Mouse (Mus musculus) MEL (cell line): ENCODE data around the gene 1700067P10Rik. TPM values are rescaled to one million over a fixed set of nuclear protein-coding genes. Genes with fewer than 3 reads are reported as not detected.

Experiments
- DNase-seq: peaks from one replicate; pipeline ENCODE4 v3.0.0; 2011; ENCODE audit warnings: low read depth, low spot score
- H3K27ac ChIP-seq: 2 replicates; pipeline ENCODE4 v1.5.1; 2012; ENCODE audit warnings: low read depth, mild to moderate bottlenecking, control low read depth, low read length, moderate library complexity; ENCODE audit not compliant: control insufficient read depth
- H3K27me3 ChIP-seq, 2 experiments: fragments of 150-350 bp in 1 of 2; sonication (generic) in 1 of 2; 2 replicates each; pipeline ENCODE4 v1.6.1; 2012; ENCODE audit warnings: low read length in 2 of 2, mild to moderate bottlenecking in 2 of 2, improper control_type of control experiment in 1 of 2, moderate library complexity in 1 of 2; ENCODE audit not compliant: insufficient read depth in 2 of 2, control insufficient read depth in 1 of 2
- H3K36me3 ChIP-seq, 2 experiments: 2 replicates each; pipeline ENCODE4 v1.6.1; 2012 to 2014; ENCODE audit warnings: low read length in 2 of 2, improper control_type of control experiment in 1 of 2, inconsistent platforms in 1 of 2, mild to moderate bottlenecking in 1 of 2; ENCODE audit not compliant: insufficient read depth in 2 of 2, control insufficient read depth in 1 of 2
- H3K4me1 ChIP-seq, 2 experiments: fragments of 150-350 bp in 1 of 2; sonication (generic) in 1 of 2; 2 replicates each; pipeline ENCODE4 v1.6.1; 2012; ENCODE audit warnings: low read length in 2 of 2, improper control_type of control experiment in 1 of 2, mild to moderate bottlenecking in 1 of 2; ENCODE audit not compliant: insufficient read depth in 2 of 2, control insufficient read depth in 1 of 2
- H3K4me3 ChIP-seq, 2 experiments: fragments of 150-350 bp in 1 of 2; sonication (generic) in 1 of 2; 2 replicates each; pipeline ENCODE4 v1.5.1; 2012; ENCODE audit warnings: low read depth in 2 of 2, low read length in 2 of 2, mild to moderate bottlenecking in 2 of 2, moderate library complexity in 2 of 2, control low read depth in 1 of 2, improper control_type of control experiment in 1 of 2; ENCODE audit not compliant: control insufficient read depth in 1 of 2, insufficient read depth in 1 of 2
- H3K79me2 ChIP-seq: 2 replicates; pipeline ENCODE4 v1.6.1; 2012; ENCODE audit warnings: mild to moderate bottlenecking, low read length, moderate library complexity; ENCODE audit not compliant: control insufficient read depth, poor library complexity, insufficient read depth
- H3K9ac ChIP-seq: 2 replicates; pipeline ENCODE4 v1.6.1; 2012; ENCODE audit warnings: low read depth, mild to moderate bottlenecking, control low read depth, low read length, moderate library complexity; ENCODE audit not compliant: control insufficient read depth, poor library complexity, severe bottlenecking
- H3K9me3 ChIP-seq: fragments of 150-350 bp; sonication (generic); replicated peaks from 2 replicates; pipeline ENCODE4 v1.6.1; 2012; ENCODE audit warnings: mild to moderate bottlenecking, low read length, improper control_type of control experiment, moderate library complexity; ENCODE audit not compliant: insufficient read depth
- BHLHE40 ChIP-seq: IDR thresholded peaks from 2 replicates; pipeline ENCODE4 v1.6.1; 2012; ENCODE audit warnings: low read depth, mild to moderate bottlenecking, inconsistent platforms, low read length, improper control_type of control experiment, borderline replicate concordance
- CHD1 ChIP-seq: IDR thresholded peaks from 2 replicates; pipeline ENCODE4 v1.6.1; 2012; ENCODE audit warnings: low read depth, mild to moderate bottlenecking, inconsistent platforms, low read length, improper control_type of control experiment
- EP300 ChIP-seq, 2 experiments: IDR thresholded peaks; 2 replicates each; pipeline ENCODE4 v1.6.1; 2011; ENCODE audit warnings: improper control_type of control experiment in 2 of 2, low read length in 2 of 2, low read depth in 1 of 2, mild to moderate bottlenecking in 1 of 2
- ETS1 ChIP-seq: IDR thresholded peaks from 2 replicates; pipeline ENCODE4 v1.6.1; 2012; ENCODE audit warnings: low read depth, mild to moderate bottlenecking, inconsistent platforms, low read length, improper control_type of control experiment, moderate library complexity
- GATA1 ChIP-seq: IDR thresholded peaks from 2 replicates; pipeline ENCODE4 v1.6.1; 2011; ENCODE audit warnings: low read depth, low read length, improper control_type of control experiment
- HCFC1 ChIP-seq: IDR thresholded peaks from 2 replicates; pipeline ENCODE4 v1.6.1; 2012; ENCODE audit warnings: low read depth, mild to moderate bottlenecking, inconsistent platforms, low read length, improper control_type of control experiment, moderate library complexity
- KAT2A ChIP-seq: conservative IDR thresholded peaks from 2 replicates; pipeline ENCODE4 v1.6.1; 2012; ENCODE audit warnings: low read depth, low read length, improper control_type of control experiment, inconsistent platforms
- MAZ ChIP-seq: IDR thresholded peaks from 2 replicates; pipeline ENCODE4 v1.6.1; 2012; ENCODE audit warnings: low read depth, mild to moderate bottlenecking, inconsistent platforms, low read length, improper control_type of control experiment
- MXI1 ChIP-seq: IDR thresholded peaks from 2 replicates; pipeline ENCODE4 v1.6.1; 2011; ENCODE audit warnings: mild to moderate bottlenecking, low read depth, low read length, improper control_type of control experiment
- MYB ChIP-seq: IDR thresholded peaks from 2 replicates; pipeline ENCODE4 v1.6.1; 2011; ENCODE audit warnings: mild to moderate bottlenecking, low read depth, low read length, improper control_type of control experiment
- NRF1 ChIP-seq: IDR thresholded peaks from 2 replicates; pipeline ENCODE4 v1.6.1; 2014; ENCODE audit warnings: low read depth, mild to moderate bottlenecking, inconsistent platforms, low read length, improper control_type of control experiment, moderate library complexity; ENCODE audit not compliant: poor library complexity, insufficient read depth, severe bottlenecking
- POLR2AphosphoS5 ChIP-seq: IDR thresholded peaks from 2 replicates; pipeline ENCODE4 v1.6.1; 2012; ENCODE audit warnings: low read depth, borderline replicate concordance, mild to moderate bottlenecking, inconsistent platforms, low read length, moderate library complexity, mixed read lengths
- RCOR1 ChIP-seq: IDR thresholded peaks from 2 replicates; pipeline ENCODE4 v1.6.1; 2012; ENCODE audit warnings: low read depth, mild to moderate bottlenecking, inconsistent platforms, low read length, improper control_type of control experiment
- SIN3A ChIP-seq: IDR thresholded peaks from 2 replicates; pipeline ENCODE4 v1.6.1; 2012; ENCODE audit warnings: low read length, improper control_type of control experiment, inconsistent platforms
- SMC3 ChIP-seq: IDR thresholded peaks from 2 replicates; pipeline ENCODE4 v1.6.1; 2011; ENCODE audit warnings: low read depth, low read length, improper control_type of control experiment
- TAL1 ChIP-seq: IDR thresholded peaks from 2 replicates; pipeline ENCODE4 v1.6.1; 2012; ENCODE audit warnings: mild to moderate bottlenecking, inconsistent platforms, low read length, moderate library complexity, mixed read lengths
- TBP ChIP-seq: IDR thresholded peaks from 2 replicates; pipeline ENCODE4 v1.8.0; 2011; ENCODE audit warnings: low read depth, low read length, improper control_type of control experiment
- TCF12 ChIP-seq: IDR thresholded peaks from 2 replicates; pipeline ENCODE4 v1.6.1; 2014; ENCODE audit warnings: low read depth, mild to moderate bottlenecking, inconsistent platforms, low read length, improper control_type of control experiment, moderate library complexity
- USF1 ChIP-seq: IDR thresholded peaks from 2 replicates; pipeline ENCODE4 v1.6.1; 2014; ENCODE audit warnings: low read depth, mild to moderate bottlenecking, inconsistent platforms, low read length, improper control_type of control experiment, moderate library complexity
- polyA plus RNA-seq, 2 experiments: library from polyadenylated mRNA; stranded (reverse) in 1 of 2; unstranded in 1 of 2; fragments of >175 nt in 1 of 2; fragments of >200 nt in 1 of 2; gene quantifications; 2 replicates each; pipeline versions ENCODE4 v1.2.1 to v1.2.4; 2012; ENCODE audit warnings: low replicate concordance in 2 of 2, low read depth in 1 of 2; ENCODE audit not compliant: insufficient read length in 2 of 2, insufficient read depth in 1 of 2, missing spikeins in 1 of 2
- total RNA-seq: library from RNA; depleted of rRNA; stranded (reverse); fragments of 300-350 nt; gene quantifications from 2 replicates; pipeline ENCODE4 v1.2.3, GENCODE M21; 2012; rRNA removed

Gene 1700067P10Rik
- total and polyA plus RNA-seq, 3 experiments = not detected

DNA sequence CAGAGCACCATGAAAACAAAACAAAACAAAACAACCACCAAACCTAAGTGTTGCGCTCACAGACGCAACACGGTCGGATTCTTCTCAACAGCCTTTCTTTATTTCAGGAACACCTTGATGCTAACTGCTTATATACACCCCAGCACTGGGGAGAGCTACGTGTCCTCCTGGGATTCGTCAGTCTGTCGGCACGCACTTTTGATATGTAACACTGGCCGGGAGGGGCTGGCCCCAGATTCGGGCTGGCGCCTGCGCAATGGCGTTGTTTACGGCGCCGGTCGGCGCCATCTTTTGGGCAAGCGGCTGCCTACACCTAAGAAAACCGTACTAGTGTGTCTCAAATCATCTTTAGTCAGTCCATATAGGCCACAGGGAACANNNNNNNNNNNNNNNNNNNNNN lies 31.3 kb downstream of the 1700067P10Rik start:
- Histone ChIP-seq H3K4me3 (no peak overlapping the region), H3K9me3 (no peaks in the 10 kb centered on the region), H3K9ac (no peak overlapping the region), H3K4me1 (peaks cover 0 to 10% of the 10 kb centered on the region in 2 experiments; a peak in 3 of 4 replicates), H3K79me2 (no peaks in the 10 kb centered on the region), H3K27ac (no peak overlapping the region), H3K27me3 (no peaks in the 10 kb centered on the region; a peak in 1 of 4 replicates), H3K36me3 (no peaks in the 10 kb centered on the region)
- DNase-seq = no peak
- no peak for TF ChIP-seq TCF12
- TF ChIP-seq MYB = no peak
- TF ChIP-seq GATA1 = no peak
- no peak for TF ChIP-seq MAZ
- TF ChIP-seq POLR2AphosphoS5 = no peak
- no peak for TF ChIP-seq KAT2A
- no peak for TF ChIP-seq NRF1
- TF ChIP-seq SIN3A = no peak
- no peak for TF ChIP-seq SMC3
- TF ChIP-seq HCFC1 = no peak
- TF ChIP-seq CHD1 = no peak
- no peak for TF ChIP-seq TBP

GRCm38 (mm10) chr17:48132810-48133209 lies 43.7 kb downstream of the 1700067P10Rik start:
- Histone ChIP-seq H3K4me1 (no peaks in the 10 kb centered on the region), H3K27me3 (no peaks in the 10 kb centered on the region), H3K4me3 (no peak overlapping the region), H3K9me3 (no peaks in the 10 kb centered on the region), H3K27ac (no peak overlapping the region), H3K36me3 (no peaks in the 10 kb centered on the region), H3K79me2 (no peaks in the 10 kb centered on the region), H3K9ac (no peak overlapping the region)
- TF ChIP-seq ETS1 (no peak), MYB (no peak), MXI1 (no peak), RCOR1 (no peak), USF1 (no peak), KAT2A (no peak), TBP (no peak), TAL1 (no peak), EP300 (IDR thresholded peaks at IDR 0.05; ENCODE audit: low read depth in 1 of 2, low read length in 2 of 2) (no peak), BHLHE40 (no peak)
- no peak for DNase-seq

Other genes with a start within 250 kb of the 1700067P10Rik start
- 6.6 and 7.1 TPM in 2 replicates for gene Foxp4, start 164.7 kb upstream of the 1700067P10Rik start, total RNA-seq
- gene Foxp4, start 164.7 kb upstream of the 1700067P10Rik start, polyA plus RNA-seq = 10 to 100 TPM in 1 of 2 experiments, not detected in 1; 50.5 TPM
- gene 1700122O11Rik, start 51.0 kb upstream of the 1700067P10Rik start, total RNA-seq = not detected in 2 replicates
- not detected for gene 1700122O11Rik, start 51.0 kb upstream of the 1700067P10Rik start, polyA plus RNA-seq
- not detected in 2 replicates for gene 9830107B12Rik, start 56.9 kb downstream of the 1700067P10Rik start, total RNA-seq
- not detected for gene 9830107B12Rik, start 56.9 kb downstream of the 1700067P10Rik start, polyA plus RNA-seq
- not detected in 2 replicates for gene A530064D06Rik, start 78.0 kb downstream of the 1700067P10Rik start, total RNA-seq
- gene A530064D06Rik, start 78.0 kb downstream of the 1700067P10Rik start, polyA plus RNA-seq = not detected
- gene Trem1, start 143.4 kb downstream of the 1700067P10Rik start, total RNA-seq = not detected in 2 replicates
- gene Trem1, start 143.4 kb downstream of the 1700067P10Rik start, polyA plus RNA-seq = under 1 TPM in 1 of 2 experiments, not detected in 1; 0.06 TPM
- gene Trem3, start 158.5 kb downstream of the 1700067P10Rik start, total RNA-seq = not detected in 2 replicates
- not detected for gene Trem3, start 158.5 kb downstream of the 1700067P10Rik start, polyA plus RNA-seq
- 0.35 and 0.56 TPM in 2 replicates for gene Treml4, start 175.0 kb downstream of the 1700067P10Rik start, total RNA-seq
- gene Treml4, start 175.0 kb downstream of the 1700067P10Rik start, polyA plus RNA-seq = 1 to 10 TPM in 1 of 2 experiments, not detected in 1; 1.4 TPM
- 21.5 and 27.7 TPM in 2 replicates for gene Treml2, start 210.2 kb downstream of the 1700067P10Rik start, total RNA-seq
- gene Treml2, start 210.2 kb downstream of the 1700067P10Rik start, polyA plus RNA-seq = 10 to 100 TPM in 1 of 2 experiments, not detected in 1; 52.7 TPM
- gene B430306N03Rik, start 226.8 kb downstream of the 1700067P10Rik start, total RNA-seq = 0.13 and 0.19 TPM in 2 replicates
- under 1 TPM in 1 of 2 experiments, not detected in 1; 0.68 TPM for gene B430306N03Rik, start 226.8 kb downstream of the 1700067P10Rik start, polyA plus RNA-seq